Mouse (Mus musculus): Measurements from ENCODE around the gene BC048403.

GRCm38 (mm10) chr10:121794486-121794885 is 54.7 kb downstream of the BC048403 start:
- TF ChIP-seq CTCF (IDR thresholded peaks at IDR 0.05; ENCODE audit: extremely low read depth, insufficient read depth, low read length): no peak
- TF ChIP-seq POLR2A (IDR thresholded peaks at IDR 0.05; ENCODE audit: extremely low read depth, insufficient read depth, low read length): no peak
